Mouse (Mus musculus) retina, adult 2 months (tissue): ENCODE data around the gene Usf2.
A peak's percentile ranks its signal among the peaks of the same experiment; 100 is the strongest.

Source experiments
- DNase-seq: peaks from one replicate; pipeline ENCODE4 v3.0.0-alpha.2; 2012; ENCODE audit warnings: low read depth, low spot score

Gene Usf2

GRCm38 (mm10) chr7:30956756-30957366 is at the start of gene Usf2:
Gene Usf2, minus strand, starts transcription at chr7:30956803.
- DNase-seq = peak; percentile 67

DNA sequence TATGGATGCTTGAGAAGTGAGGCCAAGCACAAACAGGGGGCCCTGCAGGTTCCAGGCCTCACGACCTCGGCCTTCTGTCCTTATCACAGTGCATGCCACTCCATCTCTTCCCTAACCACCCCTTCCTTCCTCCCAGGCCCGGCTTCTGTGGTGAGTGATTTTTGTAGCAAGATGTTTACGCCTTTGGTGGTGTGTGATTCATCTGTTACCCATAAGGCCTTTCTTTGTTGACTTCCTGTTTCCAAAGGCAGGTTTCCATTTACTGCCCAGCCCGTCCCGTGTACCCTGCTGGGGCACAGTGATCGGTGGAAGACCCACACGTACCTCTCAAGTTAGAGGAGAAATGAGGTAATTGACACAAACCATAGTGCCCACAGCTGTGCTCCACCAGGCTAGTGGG is 46.0 kb upstream of the Usf2 start:
- no peak for DNase-seq

- peak; percentile 8 for DNase-seq
Measured at GRCm38 (mm10) chr7:31000505-31001020, 44.0 kb upstream of the Usf2 start.

GRCm38 (mm10) chr7:30996491-30996890 is 39.9 kb upstream of the Usf2 start:
- no peak for DNase-seq

DNA sequence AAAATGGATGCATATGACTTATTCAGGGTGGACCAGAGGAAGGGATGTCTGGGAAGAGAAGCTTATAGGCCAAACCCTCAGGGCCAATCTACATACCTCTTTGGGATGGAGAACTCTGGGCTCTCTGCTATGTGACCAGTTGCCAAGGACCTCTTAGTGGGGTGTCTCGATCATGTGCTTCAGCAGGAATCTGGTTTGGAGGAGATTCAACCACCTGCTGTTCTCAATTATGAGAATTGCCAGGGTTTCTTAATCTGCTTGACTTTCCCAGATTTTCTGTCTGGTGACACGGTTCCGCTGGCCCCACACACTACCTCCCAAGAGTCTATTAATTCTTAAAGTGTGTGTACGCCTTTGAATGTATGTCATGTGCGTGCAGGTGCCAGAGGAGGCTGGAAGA is 37.4 kb upstream of the Usf2 start:
- no peak for DNase-seq

- DNase-seq = no peak
Measured at GRCm38 (mm10) chr7:30992148-30992547, 35.5 kb upstream of the Usf2 start.

DNA sequence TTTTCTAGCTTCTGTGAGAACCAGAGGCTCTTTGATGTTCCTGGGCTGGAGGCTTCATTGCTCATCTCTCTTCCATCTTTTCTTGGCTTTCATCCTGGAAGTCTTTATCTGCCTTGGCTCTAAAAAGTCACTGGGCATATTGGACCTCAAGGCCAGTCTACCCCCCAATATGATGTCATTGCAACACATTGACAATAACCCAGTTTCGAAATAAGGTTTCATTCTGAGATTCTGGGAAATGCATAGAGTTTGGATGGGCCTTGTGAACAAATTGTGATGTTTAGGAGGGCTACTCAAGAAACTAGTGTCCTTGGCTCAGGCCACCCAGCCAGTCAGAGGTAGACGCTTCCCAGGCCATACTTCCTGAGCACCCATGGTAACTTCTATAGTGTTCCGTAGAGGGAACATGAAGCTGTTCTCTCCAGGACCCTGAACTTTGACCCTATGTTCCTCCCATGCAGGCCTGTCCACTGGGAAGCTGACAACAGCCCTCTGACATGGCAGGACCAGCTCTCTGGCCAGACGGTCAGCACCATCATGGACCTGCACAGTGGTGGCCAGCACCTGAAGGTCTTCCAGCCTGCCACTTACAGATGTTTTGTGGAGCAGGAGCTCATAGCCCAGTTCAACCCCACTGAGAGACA is 32.0 kb upstream of the Usf2 start:
- no peak for DNase-seq

DNA sequence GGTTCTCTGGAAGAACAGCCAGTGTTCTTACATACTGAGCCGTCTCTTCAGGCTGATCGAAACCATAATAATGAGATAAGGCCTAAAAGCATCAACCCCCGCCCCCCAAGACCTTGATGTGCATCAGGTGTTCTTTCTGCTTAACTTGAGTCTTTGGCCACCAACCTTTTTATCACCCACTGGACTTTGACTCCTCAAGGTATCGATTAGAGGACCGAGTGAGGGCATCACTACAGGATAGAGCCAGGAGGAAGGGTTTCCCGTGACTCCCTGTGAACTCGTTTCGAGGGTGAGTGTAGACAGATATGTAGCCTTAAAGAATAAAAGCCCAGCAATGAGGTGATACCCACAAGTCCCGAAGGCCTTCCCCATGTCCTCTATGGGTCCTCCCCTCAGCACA is 28.8 kb upstream of the Usf2 start:
- DNase-seq = no peak

- no peak for DNase-seq
Measured at GRCm38 (mm10) chr7:30981703-30982102, 25.1 kb upstream of the Usf2 start.

DNA sequence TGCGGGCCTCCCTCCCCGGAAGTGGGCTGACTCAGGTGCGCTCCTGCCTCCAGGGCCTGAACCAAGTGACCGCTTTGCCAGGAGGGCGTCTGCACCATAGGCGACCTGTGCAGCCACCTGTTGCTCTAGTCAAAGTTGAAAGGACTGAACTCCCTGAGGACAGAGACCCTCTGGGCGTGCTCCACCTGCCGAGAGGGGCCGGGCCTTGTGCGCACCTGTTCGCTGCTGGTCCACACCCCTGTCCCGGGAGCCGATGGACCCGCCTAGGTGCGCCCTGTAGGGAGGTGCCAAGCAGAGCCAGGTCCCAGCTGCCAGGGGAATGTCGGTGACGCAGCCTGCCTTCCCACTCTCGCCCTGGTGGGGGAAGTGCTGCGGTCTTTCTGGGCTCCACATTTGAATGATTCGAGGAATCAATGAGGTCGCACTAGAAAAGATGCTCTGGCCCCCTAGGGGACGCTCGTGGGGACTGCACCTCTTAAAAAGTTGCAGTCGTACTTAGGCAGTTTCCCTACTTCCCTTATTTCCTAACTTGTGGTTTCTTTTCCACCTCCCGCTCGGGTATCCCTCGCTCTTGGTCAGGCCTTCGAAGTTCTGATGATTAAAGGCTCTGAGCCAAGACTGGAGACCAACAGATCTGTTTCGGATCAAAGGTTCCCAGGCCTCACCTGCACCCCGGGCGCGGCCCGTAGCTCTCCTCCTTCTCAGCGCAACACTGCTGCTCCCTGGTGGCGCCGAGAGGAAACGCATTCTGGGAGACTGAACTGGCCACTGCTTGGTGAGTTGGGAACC is 17.1 kb upstream of the Usf2 start, which contains the start of gene Fam187b:
TSS of gene Fam187b (plus strand) at position 290 of the 789 bp plus-strand sequence.
- DNase-seq = peak; percentile 57

GRCm38 (mm10) chr7:30973251-30973500 is 16.6 kb upstream of the Usf2 start, which contains the start of gene Lsr:
Gene Lsr, minus strand, starts transcription at chr7:30973464.
- no peak for DNase-seq

GRCm38 (mm10) chr7:30972426-30973250 is 16.0 kb upstream of the Usf2 start:
- no peak for DNase-seq

DNA sequence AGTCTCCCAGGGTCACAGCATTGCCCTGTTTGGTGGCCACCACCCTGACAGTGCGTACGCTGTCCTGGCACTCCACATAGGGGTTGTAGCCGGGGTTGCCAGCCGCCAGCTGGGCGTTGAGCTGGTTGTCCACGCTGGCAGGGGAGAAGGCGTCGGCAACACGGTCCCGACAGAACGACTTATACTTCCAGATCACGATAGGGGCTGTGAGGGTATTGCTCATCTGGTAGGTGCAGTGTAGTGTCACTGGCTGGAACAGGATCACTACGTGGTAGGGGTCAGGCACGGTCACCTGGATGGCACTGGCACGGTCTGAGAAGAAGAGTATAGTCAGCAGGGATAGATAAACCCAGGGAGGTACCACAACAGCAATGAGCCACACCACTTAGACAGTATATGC is 15.3 kb upstream of the Usf2 start:
- no peak for DNase-seq

- DNase-seq = no peak
Measured at GRCm38 (mm10) chr7:30969174-30969573, 12.6 kb upstream of the Usf2 start.

DNA sequence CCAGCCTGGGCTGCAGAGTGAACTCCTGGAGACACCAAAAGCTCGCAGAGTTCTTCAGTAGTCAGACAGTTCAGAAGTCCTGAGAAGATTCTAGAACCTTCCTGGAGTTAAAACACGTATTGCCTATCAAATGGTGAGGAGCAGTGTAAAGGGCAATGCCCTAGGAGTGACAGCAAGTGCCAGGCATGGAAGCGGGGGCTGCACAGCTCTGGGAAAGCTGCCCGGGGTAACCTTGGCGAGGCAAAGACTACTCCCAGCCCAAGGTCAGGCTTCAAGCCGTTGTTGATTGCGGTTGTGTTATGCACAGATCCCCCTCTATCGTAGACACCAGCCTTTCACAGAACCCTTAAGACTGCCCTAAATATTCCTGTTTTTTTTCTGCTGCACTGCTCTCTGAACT is 12.0 kb upstream of the Usf2 start:
- DNase-seq = no peak

GRCm38 (mm10) chr7:30966657-30967056 is 10.1 kb upstream of the Usf2 start:
- DNase-seq = no peak

DNA sequence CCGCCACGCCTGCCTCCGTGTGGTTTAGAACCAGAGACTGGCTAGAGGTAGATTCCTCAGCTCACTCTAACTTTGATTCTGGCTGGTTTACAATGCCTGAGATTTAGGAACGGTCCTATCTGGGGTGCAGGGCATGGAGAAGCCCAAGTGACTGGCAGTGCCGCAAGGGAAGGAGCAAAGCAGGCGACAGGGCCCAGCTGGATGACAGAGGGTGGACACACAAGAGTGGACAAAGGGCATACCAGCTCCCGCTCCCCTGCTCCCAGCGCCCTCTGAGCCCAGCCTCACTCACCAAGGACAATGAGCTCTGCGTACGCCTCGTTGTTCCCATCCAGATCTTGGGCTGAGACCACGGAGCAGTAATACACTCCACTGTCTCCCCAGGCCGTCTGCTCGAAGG is 9.1 kb upstream of the Usf2 start:
- DNase-seq = no peak

DNA sequence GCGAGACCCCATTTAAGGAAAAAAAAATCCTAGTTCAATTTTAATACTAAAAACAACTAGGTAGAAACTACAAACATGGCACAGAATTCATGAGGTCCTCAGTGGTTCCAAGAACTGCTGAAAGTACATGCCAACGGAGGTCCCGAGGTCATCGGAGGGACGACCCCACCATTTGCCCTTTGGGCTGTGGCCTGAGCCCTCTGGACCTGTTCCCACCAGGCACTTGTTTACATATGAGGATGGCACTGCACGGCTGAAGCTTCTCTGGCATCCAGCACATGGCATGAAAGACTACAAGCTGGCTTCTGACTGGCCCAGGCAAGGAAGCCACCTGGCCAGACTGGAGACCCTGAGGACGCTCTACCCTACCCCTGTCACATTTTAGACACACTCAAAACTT is 7.8 kb upstream of the Usf2 start:
- no peak for DNase-seq

DNA sequence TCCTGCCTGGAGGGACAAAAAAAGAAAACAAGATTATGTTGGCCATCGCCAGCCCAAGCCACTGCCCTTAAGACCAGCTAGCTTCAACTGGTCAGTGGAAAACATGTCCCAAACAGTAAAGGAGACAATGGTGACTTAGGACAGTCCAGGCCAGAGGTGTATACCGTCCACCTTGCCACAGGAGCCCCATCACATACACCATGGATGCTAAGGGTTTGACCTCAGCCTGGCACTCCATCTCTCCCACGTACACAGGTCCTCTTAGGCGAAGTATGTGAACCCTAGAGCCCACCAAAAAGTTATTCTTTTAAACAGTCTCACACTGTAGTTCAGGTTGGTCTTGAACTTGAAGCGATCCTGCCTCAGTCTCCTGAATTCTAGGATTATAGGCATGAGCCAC is 6.3 kb upstream of the Usf2 start:
- DNase-seq = no peak

DNA sequence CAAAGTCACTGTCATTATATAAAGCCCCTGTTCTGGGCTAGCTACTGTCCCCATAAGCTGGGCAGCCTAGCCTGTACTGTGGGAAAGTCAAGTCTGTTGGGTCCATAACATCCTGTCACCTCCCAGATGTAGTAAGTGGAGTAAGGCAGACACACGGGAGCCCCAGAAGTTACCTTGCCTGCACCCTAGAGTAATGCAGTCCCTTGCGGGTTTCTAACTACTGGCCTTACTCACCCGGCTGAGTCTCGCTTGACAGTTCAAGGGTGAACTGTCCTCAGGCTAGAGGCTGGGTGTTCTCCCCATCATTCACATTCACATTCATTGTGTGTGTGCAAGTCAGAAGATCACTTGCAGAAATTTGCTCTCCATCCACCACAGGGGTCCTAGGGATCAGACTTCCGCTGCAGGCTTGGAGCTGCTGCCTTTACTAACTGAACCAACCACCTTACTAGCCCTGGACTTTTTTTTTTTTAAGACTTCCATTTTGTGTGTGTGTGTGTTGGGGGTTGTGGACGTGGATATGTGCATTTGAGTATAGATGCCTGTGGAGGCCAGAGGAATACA is 3.3 kb upstream of the Usf2 start:
- DNase-seq = no peak

- DNase-seq = no peak
Measured at GRCm38 (mm10) chr7:30958866-30959487, 2.4 kb upstream of the Usf2 start.
